Mouse (Mus musculus) hindbrain, embryonic 15.5 days (tissue): ENCODE measurements around the gene H3f3a. TPM values are rescaled to one million over a fixed set of nuclear protein-coding genes. Genes with fewer than 3 reads are reported as not detected.

ENCODE experiments used
- ATAC-seq: fragments of 200-750 bp; cut with Nextera tagmentation; 2 replicates; pipeline ENCODE4 v1.8.0; 2017; ENCODE audit warnings: low read depth, moderate number of reproducible peaks, moderate TSS enrichment; ENCODE audit not compliant: low FRiP score
- H3K27ac ChIP-seq: fragments of 300-500 bp; sonication (generic); replicated peaks from 2 replicates; pipeline ENCODE4 v1.5.1; 2015; ENCODE audit warnings: mild to moderate bottlenecking, inconsistent platforms
- H3K27me3 ChIP-seq: fragments of 300-500 bp; sonication (generic); 2 replicates; pipeline ENCODE4 v1.6.1; 2015; ENCODE audit warnings: control low read depth, inconsistent platforms
- H3K36me3 ChIP-seq: fragments of 300-500 bp; sonication (generic); 2 replicates; pipeline ENCODE4 v1.6.1; 2015; ENCODE audit warnings: control low read depth, inconsistent platforms
- H3K4me1 ChIP-seq: fragments of 300-500 bp; sonication (generic); replicated peaks from 2 replicates; pipeline ENCODE4 v1.6.1; 2015; ENCODE audit warnings: control low read depth, inconsistent platforms
- H3K4me2 ChIP-seq: fragments of 300-500 bp; sonication (generic); 2 replicates; pipeline ENCODE4 v1.6.1; 2015; ENCODE audit warnings: moderate library complexity, mild to moderate bottlenecking, inconsistent platforms
- H3K4me3 ChIP-seq: fragments of 300-500 bp; sonication (generic); 2 replicates; pipeline ENCODE4 v1.5.1; 2015; ENCODE audit warnings: mild to moderate bottlenecking, inconsistent platforms
- H3K9ac ChIP-seq: fragments of 300-500 bp; sonication (generic); 2 replicates; pipeline ENCODE4 v1.6.1; 2015; ENCODE audit warnings: inconsistent platforms
- H3K9me3 ChIP-seq: fragments of 300-500 bp; sonication (generic); 2 replicates; pipeline ENCODE4 v1.6.1; 2016; ENCODE audit warnings: control low read depth, inconsistent platforms
- WGBS: fragments of 180-500 bp; shearing (Covaris S2); methylation state at CpG from one replicate; pipeline ENCODE4 v1.1.7; 2015; 5-methylcytosine and 5-hydroxymethylcytosine counted together
- polyA plus RNA-seq: library from polyadenylated mRNA; unstranded; fragments of >200 nt; fragmentation: Nextera tagmentation; extraction: Ambion mirVana; gene quantifications from 2 replicates; pipeline ENCODE4 v1.2.1, GENCODE M21; 2015

H3f3a gene
- polyA plus RNA-seq, 1 experiment from 2014 or later, result 2,665 TPM

DNA sequence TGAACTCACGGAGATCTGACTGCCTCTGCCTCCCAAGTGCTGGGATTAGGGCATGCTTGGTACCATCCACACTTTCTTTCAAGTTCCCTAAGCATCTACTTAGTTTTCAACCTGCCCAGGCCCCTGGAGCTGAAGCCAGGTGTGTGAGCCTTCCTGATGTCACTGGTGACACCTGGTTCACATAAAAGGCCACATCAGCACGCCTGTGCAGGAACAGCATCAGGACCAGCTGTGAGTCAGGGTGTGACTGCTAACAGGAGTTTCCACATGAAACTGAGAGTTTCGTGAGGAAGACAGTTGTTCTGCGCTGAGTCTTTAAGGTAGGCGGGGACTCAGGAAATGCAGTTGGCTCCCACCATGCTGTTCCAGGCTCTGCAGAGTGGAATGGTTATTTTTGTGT lies 48.4 kb downstream of the H3f3a start:
- H3K27ac ChIP-seq, result no peak overlapping the region

DNA sequence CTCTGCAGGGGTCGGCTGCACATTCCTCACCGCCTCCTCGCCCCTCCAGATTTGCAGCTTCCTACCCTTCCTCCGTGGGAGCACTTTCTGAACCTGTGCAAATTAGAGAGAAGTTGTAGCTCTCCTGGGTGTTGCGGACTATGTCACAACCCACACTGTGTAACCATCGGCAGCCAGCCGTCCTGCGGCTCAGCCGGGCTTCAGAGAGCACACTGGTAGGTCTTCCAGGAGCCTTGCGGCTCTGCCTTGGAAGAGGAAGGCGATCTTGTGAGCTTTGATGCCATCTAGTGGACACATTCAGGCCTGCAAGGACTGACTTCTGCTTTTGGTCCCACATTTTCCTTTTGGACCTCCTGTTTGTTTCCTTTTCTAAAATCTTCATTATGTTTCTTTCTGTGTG lies 49.9 kb downstream of the H3f3a start:
- H3K4me3 ChIP-seq, result peak overlapping the region; percentile 38
- peak; percentile 85 for ATAC-seq
- no peaks in the 10 kb centered on the region for H3K36me3 ChIP-seq
- H3K27me3 ChIP-seq, result no peaks in the 10 kb centered on the region
- H3K9me3 ChIP-seq, result no peaks in the 10 kb centered on the region
- peak overlapping the region; percentile 33 for H3K9ac ChIP-seq
- H3K4me2 ChIP-seq, result peak overlapping the region; percentile 72
- H3K27ac ChIP-seq, result 0 out of 2 replicates have a peak overlapping the region, but pooled peaks have one; percentile 2
- peaks cover 25% of the 10 kb centered on the region for H3K4me1 ChIP-seq
- WGBS, result under 1% methylated on average over 11 of the region's 11 CpGs

More for the DNA sequence above, 48.4 kb downstream of the H3f3a start:
- Histone ChIP-seq H3K9me3 (no peaks in the 10 kb centered on the region), H3K9ac (no peak overlapping the region), H3K4me1 (peaks cover 27% of the 10 kb centered on the region), H3K27me3 (no peaks in the 10 kb centered on the region), H3K36me3 (no peaks in the 10 kb centered on the region), H3K4me2 (no peak overlapping the region), H3K4me3 (no peak overlapping the region)
- no peak for ATAC-seq
- WGBS, result 87% methylated on average over 5 of the region's 5 CpGs

DNA sequence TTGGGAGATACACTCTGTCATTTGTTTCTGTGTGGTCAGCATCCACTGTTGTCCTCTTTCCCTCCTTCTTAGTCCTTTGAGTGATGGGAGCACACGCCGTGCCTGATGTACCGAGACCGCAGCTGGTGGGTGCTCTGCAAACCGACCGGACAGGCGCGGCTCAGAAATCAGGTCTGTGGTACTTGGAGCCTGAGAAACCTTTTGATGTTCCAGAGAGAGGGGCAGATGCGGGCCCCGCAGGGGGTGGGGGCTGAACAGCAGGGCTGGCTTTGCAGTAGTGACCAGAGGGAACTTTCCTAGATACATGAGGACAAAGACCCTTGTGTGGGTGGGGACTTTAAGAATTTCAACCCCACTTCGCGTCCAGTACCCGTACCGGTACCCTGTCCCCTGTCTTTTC lies 50.4 kb downstream of the H3f3a start:
- ATAC-seq, result peak; percentile 15; the same call in 1 of the 2 replicates
- Histone ChIP-seq H3K4me2 (peak overlapping the region; percentile 72), H3K9me3 (no peaks in the 10 kb centered on the region), H3K4me3 (peak overlapping the region; percentile 38), H3K27ac (0 out of 2 replicates have a peak overlapping the region, but pooled peaks have one; percentile 2), H3K4me1 (peaks cover 20% of the 10 kb centered on the region), H3K27me3 (no peaks in the 10 kb centered on the region), H3K36me3 (no peaks in the 10 kb centered on the region), H3K9ac (peak overlapping the region; percentile 33; the same call in 1 of the 2 replicates)
- WGBS, result 5% methylated on average over 14 of the region's 14 CpGs

DNA sequence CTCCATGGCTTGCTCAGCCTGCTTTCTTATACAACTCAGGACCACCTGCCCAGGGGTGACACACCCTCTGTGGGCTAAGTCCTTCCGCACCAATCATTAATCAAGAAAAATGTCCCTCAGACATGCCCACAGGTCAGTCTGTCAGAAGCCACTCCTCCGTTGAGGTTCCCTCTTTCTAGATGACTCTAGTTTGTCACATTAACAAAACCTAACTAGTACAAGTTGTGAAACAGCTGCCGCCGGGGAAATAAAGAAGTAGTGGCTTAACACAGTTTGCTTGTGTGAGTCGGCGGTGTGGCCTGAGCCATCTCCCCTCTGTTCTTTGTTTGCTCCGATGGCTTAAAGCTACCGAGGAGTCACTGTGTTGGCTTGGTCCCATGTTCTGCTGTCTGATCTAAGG lies 51.1 kb downstream of the H3f3a start:
- Histone ChIP-seq H3K27ac (no peak overlapping the region), H3K4me1 (peaks cover 14% of the 10 kb centered on the region), H3K9ac (no peak overlapping the region), H3K4me2 (no peak overlapping the region), H3K9me3 (no peaks in the 10 kb centered on the region), H3K4me3 (no peak overlapping the region), H3K27me3 (no peaks in the 10 kb centered on the region), H3K36me3 (no peaks in the 10 kb centered on the region)
- ATAC-seq, result no peak
- 69% methylated on average over 8 of the region's 8 CpGs for WGBS

DNA sequence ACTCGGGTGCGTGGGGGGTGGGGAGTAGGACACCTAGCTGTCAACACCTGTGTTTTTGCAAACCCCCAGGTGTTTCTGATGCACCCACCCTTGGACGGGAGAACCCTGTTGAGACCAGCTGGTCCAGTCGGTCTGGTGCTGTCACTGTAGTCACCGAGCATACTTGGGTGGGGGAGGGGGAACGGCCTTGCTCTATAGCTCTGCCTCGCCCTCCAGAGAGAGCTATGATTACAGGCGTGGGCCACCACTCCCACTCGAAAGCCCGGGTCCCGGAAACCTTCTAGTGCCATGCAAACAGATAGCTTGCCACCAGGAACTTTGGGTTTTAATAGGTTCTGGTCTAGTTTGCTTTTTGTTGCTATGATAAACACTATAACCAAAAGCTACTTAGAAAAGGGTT lies 51.6 kb downstream of the H3f3a start:
- 85% methylated on average over 11 of the region's 11 CpGs for WGBS
- no peaks in the 10 kb centered on the region for H3K27me3 ChIP-seq
- H3K9me3 ChIP-seq, result no peaks in the 10 kb centered on the region
- peaks cover 9% of the 10 kb centered on the region; the same call in 1 of the 2 replicates for H3K4me1 ChIP-seq
- ATAC-seq, result no peak
- H3K36me3 ChIP-seq, result no peaks in the 10 kb centered on the region
- H3K4me3 ChIP-seq, result no peak overlapping the region
- no peak overlapping the region for H3K27ac ChIP-seq
- no peak overlapping the region for H3K9ac ChIP-seq
- no peak overlapping the region for H3K4me2 ChIP-seq

DNA sequence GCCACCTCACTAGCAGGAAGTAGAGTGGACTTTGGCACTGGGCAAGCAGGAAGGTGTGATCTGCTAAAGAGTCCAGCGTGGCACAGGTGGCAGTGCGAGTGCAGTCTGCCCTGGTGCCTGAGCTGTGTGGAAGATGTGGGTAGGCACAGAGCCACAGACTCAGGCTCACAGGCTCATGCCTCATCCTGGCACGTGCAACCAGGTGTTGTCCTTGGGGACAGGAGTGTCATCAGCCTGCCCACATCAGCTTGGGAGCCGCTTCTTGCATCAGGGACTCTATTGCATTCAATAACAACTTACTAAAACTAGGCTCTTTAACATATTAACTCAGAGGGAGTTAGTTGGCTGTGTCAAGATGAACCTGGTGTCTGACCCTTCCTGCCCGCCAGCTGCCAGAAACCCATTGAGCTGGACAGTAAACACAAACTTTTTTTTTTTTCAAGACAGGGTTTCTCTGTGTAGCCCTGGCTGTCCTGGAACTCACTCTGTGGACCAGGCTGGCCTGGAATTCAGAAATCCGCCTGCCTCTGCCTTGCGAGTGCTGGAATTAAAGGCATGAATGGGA lies 55.7 kb downstream of the H3f3a start:
- no peaks in the 10 kb centered on the region for H3K27me3 ChIP-seq
- no peaks in the 10 kb centered on the region for H3K9me3 ChIP-seq
- no peak overlapping the region for H3K9ac ChIP-seq
- peaks cover under 1% of the 10 kb centered on the region; the same call in 1 of the 2 replicates for H3K4me1 ChIP-seq
- ATAC-seq, result no peak
- no peak overlapping the region for H3K27ac ChIP-seq
- no peak overlapping the region for H3K4me3 ChIP-seq
- no peak overlapping the region for H3K4me2 ChIP-seq
- peaks cover 15% of the 10 kb centered on the region for H3K36me3 ChIP-seq
- WGBS, result 94% methylated on average over 7 of the region's 7 CpGs

DNA sequence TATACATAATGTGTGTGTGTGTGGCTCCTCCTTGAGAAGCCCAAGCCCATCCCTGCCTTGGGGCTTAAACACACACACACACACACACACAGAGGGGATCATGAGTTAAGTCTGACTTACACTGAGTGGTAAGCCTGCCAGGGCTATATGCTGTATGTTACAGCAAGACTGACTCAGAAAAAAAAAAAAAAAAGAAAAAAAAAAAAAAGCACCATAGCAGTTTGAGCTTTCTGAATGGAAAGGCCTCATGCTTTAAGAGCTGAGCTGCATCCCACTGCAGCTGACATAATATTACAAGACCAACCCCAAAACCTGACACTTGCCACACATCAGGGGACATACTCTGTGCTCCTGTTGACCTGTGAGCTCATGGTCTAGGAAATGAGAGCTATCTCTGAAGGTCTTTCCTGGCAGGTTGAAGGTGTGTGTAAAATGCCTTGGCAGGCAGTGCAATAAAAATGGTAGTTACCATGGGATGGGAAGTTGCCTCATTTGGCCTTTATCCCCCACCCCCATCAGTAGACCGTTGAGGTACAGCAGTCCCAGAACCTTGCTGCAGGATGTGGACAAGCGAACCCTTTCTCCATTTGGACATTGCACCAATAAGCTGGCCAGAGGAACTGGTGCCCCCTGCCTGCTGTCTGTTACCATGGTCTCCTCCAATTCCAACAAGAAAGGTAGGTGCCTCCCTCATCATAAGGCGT lies 56.3 kb downstream of the H3f3a start:
- H3K9ac ChIP-seq, result no peak overlapping the region
- H3K4me1 ChIP-seq, result no peaks in the 10 kb centered on the region
- peaks cover 22% of the 10 kb centered on the region for H3K36me3 ChIP-seq
- H3K4me3 ChIP-seq, result no peak overlapping the region
- 93% methylated on average over 3 of the region's 3 CpGs for WGBS
- no peak overlapping the region for H3K27ac ChIP-seq
- no peak overlapping the region for H3K4me2 ChIP-seq
- ATAC-seq, result no peak
- H3K9me3 ChIP-seq, result no peaks in the 10 kb centered on the region
- no peaks in the 10 kb centered on the region for H3K27me3 ChIP-seq

DNA sequence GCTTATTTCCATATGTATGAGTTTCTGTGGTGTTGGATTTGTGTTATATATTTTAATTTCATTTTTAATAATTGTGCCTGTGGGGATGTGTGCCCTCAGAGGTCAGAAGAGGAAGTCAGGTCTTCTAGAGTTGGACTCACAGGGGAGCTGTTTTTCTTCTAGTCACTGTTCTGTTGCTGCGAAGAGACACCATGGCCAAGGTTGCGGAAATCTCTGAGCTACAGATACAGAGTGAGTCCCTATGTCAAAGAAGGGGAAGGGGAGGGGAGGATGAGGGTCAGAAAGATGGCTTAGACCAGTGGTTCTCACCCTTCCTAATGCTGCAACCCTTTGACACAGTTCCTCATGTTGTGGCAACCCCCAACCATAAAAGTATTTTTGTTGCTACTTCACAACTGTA lies 57.0 kb downstream of the H3f3a start:
- H3K36me3 ChIP-seq, result peaks cover 29% of the 10 kb centered on the region
- ATAC-seq, result no peak
- WGBS, result 94% methylated on average over 2 of the region's 2 CpGs

DNA sequence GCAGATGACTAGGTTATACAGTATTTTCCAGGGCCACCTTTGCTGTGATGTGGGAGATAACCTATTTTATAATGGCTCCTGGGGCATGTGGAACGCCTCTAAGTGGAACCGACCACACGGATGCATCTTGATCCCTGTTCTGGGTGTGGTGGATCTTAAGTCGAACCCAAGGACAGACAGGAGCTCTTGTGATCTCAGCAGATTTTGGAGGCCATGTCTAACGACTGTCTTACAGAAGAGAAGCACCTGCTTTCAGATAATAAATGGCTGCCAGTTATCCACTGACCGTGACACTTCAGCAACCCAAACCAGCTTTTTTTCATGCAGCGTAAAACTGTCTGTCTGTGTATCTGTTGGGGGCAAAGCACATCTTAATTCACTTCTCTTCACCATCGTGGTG lies 59.4 kb downstream of the H3f3a start:
- Histone ChIP-seq H3K4me2 (no peak overlapping the region), H3K4me3 (no peak overlapping the region), H3K36me3 (peaks cover 34% of the 10 kb centered on the region), H3K9ac (no peak overlapping the region), H3K27me3 (no peaks in the 10 kb centered on the region), H3K9me3 (no peaks in the 10 kb centered on the region), H3K27ac (no peak overlapping the region), H3K4me1 (no peaks in the 10 kb centered on the region)
- WGBS, result 91% methylated on average over 8 of the region's 8 CpGs
- ATAC-seq, result no peak

More for the DNA sequence above, 57.0 kb downstream of the H3f3a start:
- Histone ChIP-seq H3K27me3 (no peaks in the 10 kb centered on the region), H3K27ac (no peak overlapping the region), H3K4me3 (no peak overlapping the region), H3K4me1 (no peaks in the 10 kb centered on the region), H3K4me2 (no peak overlapping the region), H3K9ac (no peak overlapping the region), H3K9me3 (no peaks in the 10 kb centered on the region)

DNA sequence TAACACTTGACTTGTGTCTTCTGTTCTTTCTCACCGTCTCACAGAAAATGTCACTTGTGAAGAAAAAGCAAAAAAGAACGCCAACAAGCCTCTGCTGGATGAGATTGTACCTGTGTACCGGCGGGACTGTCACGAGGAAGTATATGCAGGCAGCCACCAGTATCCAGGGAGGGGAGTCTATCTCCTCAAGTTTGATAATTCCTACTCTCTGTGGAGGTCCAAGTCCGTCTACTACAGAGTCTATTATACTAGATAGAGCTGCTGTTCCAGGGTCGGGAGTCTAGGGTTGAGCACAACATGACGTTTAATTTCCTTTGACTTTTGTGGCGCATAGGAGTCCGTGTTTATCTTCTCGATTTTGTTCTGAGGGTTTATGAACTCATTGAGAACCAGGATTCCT lies 61.6 kb downstream of the H3f3a start:
- no peaks in the 10 kb centered on the region for H3K9me3 ChIP-seq
- ATAC-seq, result no peak
- no peak overlapping the region for H3K9ac ChIP-seq
- no peak overlapping the region for H3K4me3 ChIP-seq
- H3K4me2 ChIP-seq, result no peak overlapping the region
- H3K4me1 ChIP-seq, result no peaks in the 10 kb centered on the region
- H3K27ac ChIP-seq, result no peak overlapping the region
- WGBS, result 94% methylated on average over 11 of the region's 11 CpGs
- no peaks in the 10 kb centered on the region for H3K27me3 ChIP-seq
- peaks cover 52% of the 10 kb centered on the region for H3K36me3 ChIP-seq
